Mouse (Mus musculus): ENCODE measurements around the gene Camsap2. TPM values are rescaled to one million over a fixed set of nuclear protein-coding genes. Genes with fewer than 3 reads are reported as not detected.

Camsap2 gene
- total RNA-seq (2022): 10 to 100 TPM; 17.7 to 24.0 (median 19.5) TPM

DNA sequence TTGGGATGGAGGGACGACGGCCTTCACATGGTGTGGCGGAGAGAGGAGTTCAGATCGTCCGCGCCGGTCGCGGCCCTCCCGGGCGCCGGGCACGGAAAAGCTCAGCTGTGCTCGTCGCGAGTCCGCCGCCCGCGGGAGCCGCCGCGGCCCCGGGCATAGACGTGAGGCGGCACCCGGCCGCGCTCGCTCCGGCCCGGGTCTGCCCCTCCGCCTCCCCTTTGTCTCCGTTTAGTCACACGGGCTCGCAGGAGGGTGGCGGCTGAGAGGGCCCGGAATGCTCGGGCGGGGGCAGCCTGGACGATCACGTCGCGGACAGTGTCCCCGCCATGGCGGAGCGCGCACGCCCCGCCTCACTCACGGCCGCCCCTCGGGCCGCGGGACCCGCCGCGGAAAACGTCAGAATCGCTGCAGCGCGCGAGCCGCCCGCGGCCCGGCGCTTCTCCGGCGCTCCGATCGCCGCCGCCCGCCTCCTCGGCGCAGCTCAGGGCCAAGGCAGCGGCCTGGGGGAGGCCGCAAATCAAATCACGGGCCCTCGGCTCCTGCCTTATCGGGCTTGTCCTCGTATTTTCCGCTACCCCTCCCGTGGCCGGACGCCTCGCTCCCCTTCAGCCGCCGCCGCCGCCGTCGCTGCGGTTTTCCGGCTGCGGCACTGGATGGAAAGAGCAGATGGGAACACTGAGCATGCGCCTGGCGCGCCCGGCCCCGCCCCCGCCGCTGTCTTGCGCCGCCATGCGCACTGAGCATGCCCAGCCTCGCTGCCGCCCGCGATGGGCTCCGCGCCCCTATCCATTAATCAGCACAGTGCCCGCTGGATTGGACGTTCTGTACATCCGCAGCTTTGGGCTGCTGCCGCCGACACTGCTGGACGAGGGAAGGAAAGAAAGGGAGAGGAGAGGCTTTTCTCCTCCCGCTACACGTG is at the start of gene Camsap2:
Camsap2 (minus strand) TSS at position 651 of the 919 bp plus-strand sequence.
- peak; percentile 92 for DNase-seq (ENCODE audit: low spot score)

DNA sequence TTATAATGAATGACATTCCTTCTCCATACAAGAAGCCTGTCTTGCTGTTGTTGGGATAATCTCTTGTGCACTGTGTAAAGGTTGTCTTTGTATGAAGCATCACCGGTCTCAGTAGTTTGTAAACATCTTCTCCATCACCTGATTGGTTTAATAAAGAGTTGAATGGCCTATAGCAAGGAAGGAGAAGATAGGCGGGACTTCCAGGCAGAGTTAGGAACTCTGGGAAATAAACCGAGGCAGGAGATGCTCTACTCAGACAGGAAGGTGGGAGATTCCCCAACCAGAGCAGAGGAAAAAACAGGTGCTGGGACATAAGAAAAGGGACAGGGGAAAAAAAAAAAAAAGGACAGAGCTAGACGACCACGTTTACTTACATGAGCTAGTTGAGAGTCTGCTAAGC is 49.2 kb upstream of the Camsap2 start:
- no peak for DNase-seq (ENCODE audit: low spot score)

DNA sequence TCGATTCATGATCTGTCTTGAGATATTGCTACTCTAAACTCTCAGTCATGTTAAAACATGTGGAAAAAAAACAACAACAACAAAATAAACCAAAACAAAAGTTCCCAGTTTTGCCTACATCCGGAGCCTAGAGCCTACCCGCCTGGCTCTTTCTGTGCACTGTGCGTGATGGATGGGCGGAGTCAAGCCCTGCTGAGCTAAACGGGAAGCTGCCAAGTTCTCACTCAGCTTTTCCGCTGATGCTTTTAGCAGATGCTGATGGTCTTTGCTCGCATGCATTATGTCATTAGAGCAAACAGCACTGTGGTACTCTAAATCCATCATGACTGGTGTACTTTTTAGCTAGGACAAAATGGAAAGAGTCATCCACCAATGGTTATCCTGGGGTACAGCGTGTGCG is 48.6 kb upstream of the Camsap2 start:
- peak; percentile 50 for DNase-seq (ENCODE audit: low spot score)

DNA sequence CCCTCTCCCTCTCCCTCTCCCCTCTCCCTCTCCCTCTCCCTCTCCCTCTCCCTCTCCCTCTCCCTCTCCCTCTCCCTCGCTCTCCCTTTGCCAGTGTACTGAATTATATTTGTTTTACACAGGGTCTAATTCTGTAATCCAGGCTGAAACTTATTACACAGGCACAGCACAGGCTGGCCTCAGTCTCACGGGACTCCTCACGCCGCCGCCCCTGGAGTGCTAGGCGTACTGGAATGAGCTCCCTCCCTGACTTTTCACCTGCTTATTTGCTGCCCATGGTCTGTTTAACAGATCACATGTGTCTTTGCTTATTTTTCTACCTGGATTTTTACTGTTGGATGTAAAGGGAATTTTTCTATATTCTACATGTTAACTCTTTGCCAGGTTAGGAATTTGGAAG is 41.0 kb upstream of the Camsap2 start:
- no peak for DNase-seq (ENCODE audit: low spot score)

DNA sequence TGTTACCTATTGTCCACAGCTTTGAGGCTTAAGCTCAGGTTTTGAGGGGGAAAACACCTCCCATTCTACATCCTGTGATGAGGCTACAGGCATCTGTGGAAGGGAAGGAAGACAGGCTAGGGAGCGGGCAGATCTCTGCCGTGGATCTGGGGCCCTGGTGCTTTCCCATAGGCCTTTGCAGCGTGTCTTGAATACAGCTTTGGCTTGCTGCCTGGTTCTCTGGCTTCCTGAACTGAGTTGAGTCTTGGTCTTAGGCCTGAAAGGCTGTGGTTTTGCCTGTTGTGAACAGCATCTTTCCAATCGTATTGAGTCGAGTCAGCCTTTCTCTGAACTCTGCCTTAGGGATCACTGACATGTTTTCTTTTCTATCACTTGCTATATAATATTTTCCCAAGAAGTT is 35.7 kb upstream of the Camsap2 start:
- peak; percentile 35 for DNase-seq (ENCODE audit: low spot score)

DNA sequence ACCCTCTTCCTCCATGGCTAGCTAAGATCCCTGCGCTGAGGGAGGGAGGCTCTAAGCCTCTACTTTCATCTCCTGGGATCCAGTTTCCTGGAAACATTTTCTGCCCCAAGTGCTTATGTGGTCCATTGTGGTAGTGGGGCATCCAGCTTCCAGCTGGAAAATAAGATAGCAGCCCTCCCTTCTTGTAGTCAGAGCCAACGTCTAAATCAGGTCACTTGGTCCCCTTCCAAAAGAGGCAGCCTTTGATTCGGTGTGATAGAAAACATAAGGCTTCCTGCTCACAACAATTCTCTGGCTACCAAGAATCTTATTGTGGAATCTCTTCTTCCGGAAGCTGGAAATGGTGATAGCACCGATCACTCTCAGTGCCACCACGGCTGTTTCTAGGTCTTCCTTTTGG is 35.3 kb upstream of the Camsap2 start:
- peak; percentile 16 for DNase-seq (ENCODE audit: low spot score)

DNA sequence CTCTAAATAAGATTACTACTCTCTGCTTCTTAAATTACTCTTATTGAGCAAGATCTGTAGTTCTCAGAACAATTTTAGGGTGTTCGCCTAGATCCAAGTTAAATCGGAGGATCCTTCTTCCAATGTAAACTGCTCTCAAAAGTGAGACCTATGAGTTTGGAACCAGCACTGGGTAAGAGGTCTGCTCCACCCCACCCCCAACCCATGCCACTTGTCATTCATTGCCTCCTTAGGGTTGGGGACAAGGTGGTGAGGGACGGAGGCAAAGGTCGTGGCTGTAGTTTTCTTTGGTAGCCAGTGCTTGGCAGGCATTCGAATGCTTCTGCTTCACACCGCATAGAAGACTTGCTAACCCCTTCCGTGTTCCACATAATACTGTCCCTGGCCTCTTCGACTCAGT is 34.7 kb upstream of the Camsap2 start:
- DNase-seq (ENCODE audit: low spot score): no peak

DNA sequence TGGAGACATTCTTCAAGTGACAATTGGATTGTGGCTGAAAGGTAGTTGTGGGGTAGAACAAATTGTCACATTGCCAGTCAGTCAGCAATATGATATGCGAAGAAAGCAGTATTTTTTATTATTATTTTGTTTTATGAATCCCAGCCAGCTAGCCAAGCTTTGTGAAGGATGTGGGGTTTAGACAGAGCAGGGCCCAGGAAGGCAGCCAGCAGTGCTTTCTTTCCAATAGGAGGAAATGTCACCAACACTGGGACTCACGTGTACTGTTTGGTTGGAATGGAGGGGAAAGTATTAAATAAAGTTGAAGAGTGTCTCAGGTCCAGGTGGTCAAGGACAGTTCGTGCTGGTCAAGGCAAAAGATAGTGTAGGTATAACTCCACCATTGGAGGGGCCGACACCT is 34.3 kb upstream of the Camsap2 start:
- DNase-seq (ENCODE audit: low spot score): no peak

DNA sequence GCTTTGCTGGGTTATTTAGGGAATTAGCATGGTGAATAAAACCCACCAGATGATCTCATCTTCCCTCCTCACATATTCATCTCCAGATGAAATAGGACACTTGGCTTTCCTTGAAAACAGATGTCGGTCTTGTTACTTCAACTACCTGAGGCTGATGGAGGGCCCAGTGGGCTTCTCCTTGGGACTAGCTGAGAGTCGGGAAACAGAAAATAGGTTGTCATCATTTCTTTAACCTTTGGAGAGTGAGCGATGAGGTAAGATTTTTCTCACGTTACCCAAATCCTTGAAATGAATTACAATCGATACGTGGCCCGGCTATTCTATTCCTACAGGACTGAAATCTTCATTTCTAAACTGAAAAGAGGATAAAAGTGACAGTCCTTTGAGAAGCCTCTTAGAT is 33.4 kb upstream of the Camsap2 start:
- no peak for DNase-seq (ENCODE audit: low spot score)

DNA sequence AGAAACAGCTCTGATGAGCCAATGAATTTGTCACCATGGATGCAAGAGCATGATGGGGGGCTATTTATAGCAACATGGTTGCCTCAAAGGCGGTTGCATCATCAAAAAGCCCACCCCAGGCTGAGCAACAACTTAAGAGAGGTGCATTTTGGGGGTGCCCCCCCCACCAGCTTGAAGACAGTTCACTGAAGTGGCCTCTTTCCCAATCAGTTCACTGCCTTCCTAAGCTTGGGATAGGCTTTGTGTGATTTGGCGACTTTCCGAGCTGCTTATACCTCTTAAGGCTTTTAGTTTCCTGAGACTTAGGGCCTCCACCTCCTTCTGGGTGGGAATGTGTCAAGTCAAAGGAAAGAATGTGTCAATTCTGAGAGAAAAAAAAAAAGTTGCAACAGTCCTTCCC is 20.1 kb upstream of the Camsap2 start:
- DNase-seq (ENCODE audit: low spot score): no peak

DNA sequence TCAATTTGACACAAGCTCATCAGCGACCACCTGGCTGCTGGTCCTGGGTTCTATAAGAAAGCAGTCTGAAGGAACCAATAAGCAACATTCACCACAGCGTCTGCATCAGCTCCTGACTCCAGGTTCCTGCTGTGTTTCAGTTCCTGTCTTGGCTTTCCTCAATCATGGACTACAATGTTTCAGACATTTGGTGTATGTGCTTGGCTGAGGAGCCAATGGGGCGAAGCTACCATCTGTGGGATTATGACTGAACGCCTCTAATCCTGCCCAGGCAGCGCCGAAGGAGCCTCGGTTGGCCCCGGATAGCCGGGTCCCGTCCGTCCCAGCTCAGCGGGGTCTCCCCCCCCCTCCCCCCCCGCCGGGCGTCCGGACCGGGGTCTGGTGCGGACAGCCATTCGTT is 18.8 kb upstream of the Camsap2 start:
- DNase-seq (ENCODE audit: low spot score): peak; percentile 65

DNA sequence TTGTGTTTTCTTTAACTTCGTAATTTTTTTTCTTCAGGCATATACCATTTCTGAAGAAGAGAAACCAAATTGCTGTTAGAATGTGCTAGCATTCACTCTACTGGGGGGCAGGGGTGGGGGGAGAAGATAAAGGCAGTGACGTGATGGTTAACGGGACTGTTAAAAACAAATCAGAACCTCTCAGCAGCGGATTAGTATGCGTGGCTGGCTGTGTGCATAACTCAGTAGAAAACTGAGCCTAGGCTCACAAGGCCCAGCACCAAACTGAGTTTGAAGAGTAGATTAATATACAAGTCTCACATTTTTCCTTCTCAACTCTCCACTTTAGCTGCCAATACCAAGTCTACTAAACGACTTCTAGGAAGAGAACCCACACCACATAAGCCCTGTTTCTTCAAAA is 17.1 kb upstream of the Camsap2 start:
- no peak for DNase-seq (ENCODE audit: low spot score)

DNA sequence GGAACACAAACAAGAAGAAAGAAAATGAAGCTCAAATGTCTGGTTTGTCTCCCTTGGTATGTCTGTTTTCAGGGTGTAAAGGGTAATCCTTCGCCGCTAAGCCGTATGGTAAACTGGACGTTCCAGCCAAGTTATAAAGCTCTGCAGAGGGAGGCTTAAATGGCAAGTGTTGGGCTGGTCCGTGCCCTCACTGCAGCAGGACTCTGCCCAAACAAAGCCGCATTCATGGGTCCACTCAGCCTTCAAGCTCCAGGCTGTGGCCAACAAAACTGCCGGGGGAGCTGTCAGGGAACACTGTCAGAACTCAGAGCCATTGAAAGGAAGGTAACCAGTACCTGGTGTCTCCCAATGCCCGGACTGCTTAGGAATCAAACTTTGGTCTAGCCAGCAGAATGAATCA is 16.7 kb upstream of the Camsap2 start:
- DNase-seq (ENCODE audit: low spot score): no peak

DNA sequence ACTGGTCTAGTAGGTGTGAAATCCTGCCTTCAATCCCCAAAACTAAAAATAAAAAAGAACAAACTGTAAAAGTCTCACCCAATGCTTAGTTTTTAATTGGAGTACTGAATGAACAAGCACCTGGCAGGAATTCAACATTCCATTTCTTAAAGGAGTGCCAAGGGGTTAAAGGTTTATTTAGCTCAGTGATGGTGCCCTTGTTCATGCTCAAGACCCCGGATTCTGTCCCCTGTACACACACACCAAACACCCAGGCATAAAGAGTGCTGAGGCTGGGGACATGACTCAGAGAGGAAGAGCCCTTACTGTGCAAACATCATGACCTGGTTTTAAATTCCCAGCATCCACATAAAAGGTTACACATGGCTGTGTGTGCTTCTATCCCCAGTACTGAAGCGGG is 15.5 kb upstream of the Camsap2 start:
- no peak for DNase-seq (ENCODE audit: low spot score)

DNA sequence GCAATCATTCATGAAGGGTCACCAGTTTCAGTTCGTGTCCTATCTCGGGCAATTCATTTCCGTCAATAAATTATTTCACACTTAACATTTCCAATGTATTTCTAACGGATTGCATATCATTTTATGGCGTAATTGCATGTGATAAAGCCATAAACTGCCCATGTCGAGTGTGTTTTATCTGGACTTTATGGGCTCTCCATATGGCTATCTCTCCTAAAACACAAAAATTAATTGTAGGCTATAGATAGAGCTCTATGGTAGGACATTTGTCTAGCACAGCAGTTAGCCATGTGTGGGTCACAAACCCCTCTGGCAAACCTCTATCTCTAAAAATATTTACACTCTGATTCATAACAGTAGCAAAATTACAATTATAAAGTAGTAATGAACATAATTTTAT is 15.0 kb upstream of the Camsap2 start:
- DNase-seq (ENCODE audit: low spot score): no peak

DNA sequence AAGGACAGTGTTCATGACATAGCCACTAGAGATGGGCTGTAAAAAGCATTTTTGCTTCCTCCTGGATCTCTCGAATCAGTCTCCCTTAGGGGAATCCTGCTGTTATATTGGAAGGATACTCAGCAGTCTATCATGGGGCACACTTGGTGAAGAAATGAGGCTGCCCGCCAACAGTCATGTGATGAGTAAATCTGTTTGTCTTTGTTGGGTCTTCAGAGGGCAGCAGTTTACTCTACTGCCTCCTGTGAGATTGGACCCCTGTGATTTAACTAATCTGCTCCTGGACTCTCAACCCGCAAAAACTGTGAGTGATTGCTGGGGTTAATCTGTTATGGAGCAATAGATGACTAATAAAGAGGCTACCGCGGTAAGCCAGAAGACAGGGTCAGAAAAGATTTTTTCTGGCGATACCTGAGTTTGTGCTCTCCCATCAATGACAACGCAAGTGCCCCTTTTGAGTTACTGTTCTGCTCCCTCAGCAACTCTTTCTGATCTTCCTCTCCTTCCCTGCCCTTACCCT is 13.0 kb upstream of the Camsap2 start:
- no peak for DNase-seq (ENCODE audit: low spot score)

DNA sequence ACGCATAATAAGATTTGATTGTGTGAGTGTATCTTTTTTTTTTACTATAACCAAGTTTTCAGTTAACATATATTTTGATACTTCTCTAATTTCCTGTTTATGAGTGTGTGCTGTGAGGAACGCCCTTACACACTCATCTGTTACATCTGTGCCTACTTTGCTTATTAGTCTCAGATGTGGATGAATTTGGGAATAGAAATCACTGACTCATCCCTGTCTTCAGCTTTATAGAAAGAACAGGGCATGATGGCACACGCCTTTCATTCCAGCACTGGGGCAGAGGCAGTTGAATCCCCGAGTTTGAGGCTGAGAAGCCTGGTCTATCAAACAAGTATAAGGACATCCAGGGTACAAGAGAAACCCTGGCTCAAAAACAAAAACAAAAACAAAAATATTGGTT is 9.7 kb upstream of the Camsap2 start:
- DNase-seq (ENCODE audit: low spot score): no peak

DNA sequence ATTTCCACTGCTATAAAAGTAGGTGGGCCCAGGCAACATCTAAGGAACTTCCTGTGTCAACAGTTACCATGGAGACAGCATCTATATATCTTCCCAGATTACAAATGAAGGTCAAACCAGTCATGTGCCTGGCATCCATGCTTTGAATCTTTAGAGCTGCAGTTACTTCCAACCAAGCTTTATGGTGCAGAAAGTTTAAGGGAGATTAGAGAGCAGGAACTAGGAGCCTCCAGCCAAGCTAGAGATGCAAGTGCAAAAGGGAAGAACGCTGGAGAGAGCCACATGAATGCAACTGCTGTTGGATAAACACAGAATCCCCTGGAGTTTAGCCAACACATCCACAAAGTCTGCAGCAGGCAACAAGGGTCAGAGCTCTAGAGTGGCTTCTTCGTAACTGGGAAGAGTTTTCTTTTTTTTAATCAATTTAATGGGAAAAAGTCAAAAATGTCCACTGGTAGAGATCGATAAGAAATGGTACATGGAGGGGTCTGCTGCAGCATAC is 4.8 kb upstream of the Camsap2 start:
- DNase-seq (ENCODE audit: low spot score): no peak

DNA sequence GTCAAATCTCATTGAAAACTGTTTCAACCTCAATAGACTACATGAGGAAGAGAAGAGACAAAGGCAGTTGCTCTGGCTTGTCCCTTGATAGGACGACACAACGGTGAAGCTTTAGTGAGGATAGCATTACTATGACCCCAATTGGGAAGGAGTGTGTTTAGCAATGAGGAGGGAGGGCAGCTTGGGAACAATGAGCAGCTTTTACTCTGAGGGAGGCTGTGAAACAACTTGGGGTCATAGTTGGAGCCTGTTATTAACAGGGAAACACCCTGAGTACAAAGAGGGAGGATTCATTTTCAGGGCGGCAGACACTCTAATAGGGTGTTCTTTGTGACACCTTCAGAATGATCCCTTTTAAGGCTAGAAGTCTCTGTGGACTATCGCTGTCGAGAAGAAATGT is 2.2 kb upstream of the Camsap2 start:
- DNase-seq (ENCODE audit: low spot score): no peak

DNA sequence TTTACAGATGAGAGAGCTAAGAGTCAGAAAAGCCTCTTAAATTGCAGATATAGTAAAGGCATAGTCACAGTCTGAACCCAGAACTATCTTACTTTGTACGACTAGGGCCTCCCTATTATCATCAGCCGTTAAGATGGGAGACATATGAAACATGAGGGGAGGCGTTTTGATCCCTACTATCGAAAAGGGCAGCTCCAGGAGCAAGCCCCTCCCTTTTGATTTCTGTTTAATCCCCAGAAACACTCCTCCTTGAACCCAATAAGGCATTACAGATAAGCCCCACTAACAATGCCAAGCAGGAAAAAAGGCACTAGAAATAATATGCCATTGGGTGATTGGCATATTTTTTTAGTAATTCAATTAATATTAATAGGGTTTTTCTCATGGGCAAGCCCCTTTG is 1.2 kb upstream of the Camsap2 start:
- no peak for DNase-seq (ENCODE audit: low spot score)

DNA sequence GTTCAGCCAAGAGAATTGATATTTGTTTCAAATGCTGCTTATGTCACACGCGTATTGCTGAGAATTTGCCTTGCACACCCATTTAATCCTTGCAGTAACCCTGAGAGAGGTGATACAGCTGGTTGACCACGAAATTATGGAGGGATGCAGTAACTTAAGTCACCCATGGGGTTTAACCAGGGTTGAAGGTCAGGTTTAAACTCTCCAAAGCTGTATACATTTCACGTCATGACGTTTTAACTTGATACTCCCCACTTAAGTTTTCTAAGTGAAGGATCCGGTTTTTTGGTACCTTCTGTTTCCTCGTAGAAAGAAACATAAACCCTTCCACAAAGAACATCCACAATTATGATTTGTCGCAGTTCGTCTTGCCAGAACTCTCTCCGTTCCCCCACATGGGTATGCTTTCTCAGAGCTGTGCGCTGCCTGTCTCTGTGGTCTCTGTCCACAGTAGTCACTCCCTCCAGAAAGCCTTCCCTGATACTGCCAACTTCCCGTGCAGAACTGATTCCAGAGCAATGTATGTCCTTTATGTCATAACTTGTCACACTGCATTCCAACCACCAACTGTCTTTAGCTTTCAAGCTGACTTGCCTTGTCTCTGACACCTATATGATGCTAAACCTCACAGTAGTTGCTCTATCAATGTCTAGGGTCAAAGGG is 600 bp upstream of the Camsap2 start:
- no peak for DNase-seq (ENCODE audit: low spot score)

DNA sequence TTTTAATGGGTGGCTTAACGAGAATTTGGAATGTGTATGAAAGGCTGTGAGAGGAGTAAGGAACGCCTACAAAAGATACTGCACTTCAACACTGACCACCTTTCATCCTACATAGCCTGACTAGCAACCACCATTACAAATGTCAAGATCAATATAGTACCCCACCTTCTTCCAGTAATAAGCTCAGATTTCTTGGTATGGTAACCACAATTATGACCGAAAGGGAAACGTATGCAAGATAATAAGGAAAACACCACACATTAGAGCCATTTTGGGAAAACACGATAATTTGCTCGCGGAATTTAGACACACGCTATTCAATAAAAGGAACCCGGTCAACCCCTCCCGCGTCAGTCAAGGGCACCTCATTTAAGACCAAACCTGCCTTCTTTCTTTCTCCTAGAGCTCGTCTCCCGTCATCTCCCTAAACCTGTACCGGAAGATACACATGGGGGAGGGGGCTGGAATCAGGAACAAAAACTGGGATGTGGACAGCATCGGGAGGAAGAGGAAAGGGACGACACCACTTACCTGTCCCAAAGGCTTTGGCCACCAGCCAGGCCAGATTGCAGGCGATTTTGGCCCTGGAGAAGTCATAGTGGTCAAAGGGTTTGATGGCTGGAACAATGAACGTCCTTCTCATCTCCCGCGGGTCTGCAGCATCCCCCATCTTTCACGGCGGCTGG is 993 bp downstream of the Camsap2 start:
- peak; percentile 30 for DNase-seq (ENCODE audit: low spot score)

Data from heart, adult 8-10 months (tissue).